Mouse (Mus musculus) forebrain, postnatal 0 days (tissue): ENCODE data around the gene Orc3. TPM values are rescaled to one million over a fixed set of nuclear protein-coding genes. Genes with fewer than 3 reads are reported as not detected.

Source experiments
- ATAC-seq: fragments of 200-750 bp; cut with Nextera tagmentation; 2 replicates; pipeline ENCODE4 v1.8.0; 2017; ENCODE audit warnings: mild to moderate bottlenecking, moderate library complexity
- DNase-seq: peaks from one replicate; pipeline ENCODE4 v3.0.0-alpha.2; 2015
- H3K27ac ChIP-seq: fragments of 300-500 bp; sonication (generic); 2 replicates; pipeline ENCODE4 v1.5.1; 2014; ENCODE audit warnings: low read depth, mild to moderate bottlenecking, antibody characterized with exemption, low read length, moderate library complexity, mixed read lengths
- H3K27me3 ChIP-seq: fragments of 300-500 bp; sonication (generic); 2 replicates; pipeline ENCODE4 v1.6.1; 2014; ENCODE audit warnings: mild to moderate bottlenecking, low read length, mixed read lengths; ENCODE audit not compliant: insufficient read depth
- H3K36me3 ChIP-seq: fragments of 300-500 bp; sonication (generic); 2 replicates; pipeline ENCODE4 v1.6.1; 2014; ENCODE audit warnings: mild to moderate bottlenecking, moderate library complexity; ENCODE audit not compliant: insufficient read depth
- H3K4me1 ChIP-seq: fragments of 300-500 bp; sonication (generic); 2 replicates; pipeline ENCODE4 v1.6.1; 2014; ENCODE audit warnings: antibody characterized with exemption; ENCODE audit not compliant: insufficient read depth
- H3K4me2 ChIP-seq: fragments of 300-500 bp; sonication (generic); 2 replicates; pipeline ENCODE4 v1.6.1; 2014; ENCODE audit warnings: low read depth, mild to moderate bottlenecking, moderate library complexity
- H3K4me3 ChIP-seq: fragments of 300-500 bp; sonication (generic); 2 replicates; pipeline ENCODE4 v1.5.1; 2014; ENCODE audit warnings: low read depth, low read length, mixed read lengths
- H3K9ac ChIP-seq: fragments of 300-500 bp; sonication (generic); 2 replicates; pipeline ENCODE4 v1.6.1; 2014; ENCODE audit warnings: mild to moderate bottlenecking
- H3K9me3 ChIP-seq: fragments of 300-500 bp; sonication (generic); 2 replicates; pipeline ENCODE4 v1.6.1; 2016; ENCODE audit warnings: low read length
- CTCF ChIP-seq: sonication (generic); IDR thresholded peaks from 2 replicates; pipeline ENCODE4 v1.5.1; 2016; ENCODE audit warnings: antibody characterized with exemption, control low read depth, low read depth
- WGBS: fragments of 180-500 bp; shearing (Covaris S2); extraction: QIAGEN DNeasy Blood & Tissue Kit; methylation state at CpG from one replicate; pipeline ENCODE4 v1.1.7; 2014; 5-methylcytosine and 5-hydroxymethylcytosine counted together
- polyA plus RNA-seq: library from polyadenylated mRNA; unstranded; fragments of >200 nt; fragmentation: Nextera tagmentation; extraction: Ambion mirVana; gene quantifications from 2 replicates; pipeline ENCODE4 v1.2.1, GENCODE M21; 2015
- total RNA-seq: library from RNA; depleted of rRNA; stranded (reverse); fragments of >200 nt; gene quantifications from 2 replicates; pipeline ENCODE4 v1.2.3, GENCODE M21; 2014

The Orc3 gene
- total and polyA plus RNA-seq, 2 experiments from 2014 or later = 68.0 to 88.0 TPM

DNA sequence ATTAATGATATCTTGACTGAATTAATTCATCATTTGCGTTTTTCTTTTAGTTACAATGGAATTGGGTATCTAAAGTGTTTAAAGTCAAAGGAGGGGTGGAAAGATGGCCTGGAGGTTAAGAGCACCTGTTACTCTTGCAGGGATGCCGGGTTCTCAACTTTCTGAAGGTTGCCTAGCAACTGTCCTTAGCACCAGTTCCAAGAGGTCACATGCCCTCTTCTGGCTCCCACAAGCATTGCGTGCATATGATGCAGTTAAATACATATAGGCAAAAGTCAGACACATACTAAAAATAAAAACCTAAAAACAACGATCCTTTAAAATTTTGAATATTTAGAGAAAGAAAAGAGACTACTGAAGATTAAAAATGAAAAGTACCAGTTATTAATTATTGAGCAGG is 53.8 kb downstream of the Orc3 start:
- Histone ChIP-seq H3K4me3 (no peak overlapping the region), H3K9me3 (no peaks in the 10 kb centered on the region), H3K4me2 (no peak overlapping the region), H3K9ac (no peak overlapping the region), H3K27ac (no peak overlapping the region), H3K27me3 (no peaks in the 10 kb centered on the region), H3K36me3 (peaks cover 15% of the 10 kb centered on the region; the same call in 1 of the 2 replicates), H3K4me1 (0 out of 2 replicates have a peak, but pooled peaks cover 8% of the 10 kb centered on the region)
- DNase-seq (peak; percentile 24), ATAC-seq (peak; percentile 62; the same call in 1 of the 2 replicates)
- WGBS = 42% methylated on average over 4 of the region's 4 CpGs
- TF ChIP-seq CTCF = peak; percentile 62

DNA sequence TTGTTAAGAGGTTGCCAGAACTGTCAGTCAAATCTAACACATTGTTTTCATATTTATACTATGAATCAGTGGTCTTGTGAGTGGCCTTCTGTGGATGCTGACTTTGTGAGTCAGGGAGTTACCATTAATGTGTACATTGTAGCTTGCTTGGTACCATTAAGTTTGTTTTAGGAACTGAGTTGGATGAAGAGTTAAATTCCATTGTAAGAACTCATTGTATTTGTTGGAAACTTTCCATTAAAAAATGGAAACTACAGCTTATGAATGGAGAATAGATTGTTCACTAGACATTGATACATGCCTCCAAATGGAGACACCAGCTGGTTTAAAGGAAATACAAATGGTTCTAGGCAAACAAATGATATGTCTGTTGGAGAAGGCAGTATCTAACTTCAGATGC is 58.6 kb downstream of the Orc3 start:
- no peak for ATAC-seq

DNA sequence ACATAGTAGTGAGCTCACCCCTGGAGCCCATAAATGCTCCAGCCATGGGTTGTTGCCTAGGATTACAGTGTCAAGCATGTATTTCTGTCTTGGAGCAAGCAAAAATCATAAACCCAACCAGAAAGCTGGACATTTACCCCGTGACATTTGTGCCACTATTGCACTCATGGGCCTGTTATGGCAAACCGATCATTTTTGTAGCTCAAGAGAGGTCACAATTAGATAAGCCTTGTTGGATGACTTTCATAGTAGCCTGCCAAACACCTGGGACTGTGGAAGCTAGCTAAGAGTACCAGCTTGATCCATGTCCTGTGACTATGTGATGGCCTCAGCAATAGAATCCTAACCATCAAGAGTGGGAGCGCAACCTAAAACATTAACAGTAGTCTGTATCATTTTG is 59.1 kb downstream of the Orc3 start:
- H3K36me3 ChIP-seq = no peaks in the 10 kb centered on the region
- TF ChIP-seq CTCF = no peak
- 96% methylated on average over 3 of the region's 3 CpGs for WGBS
- no peak overlapping the region for H3K9ac ChIP-seq
- DNase-seq = no peak
- H3K9me3 ChIP-seq = no peaks in the 10 kb centered on the region
- peaks cover 26% of the 10 kb centered on the region; the same call in 1 of the 2 replicates for H3K4me1 ChIP-seq
- no peak overlapping the region for H3K4me3 ChIP-seq
- H3K27me3 ChIP-seq = no peaks in the 10 kb centered on the region
- no peak for ATAC-seq
- H3K27ac ChIP-seq = no peak overlapping the region
- H3K4me2 ChIP-seq = no peak overlapping the region

More for the DNA sequence above, 58.6 kb downstream of the Orc3 start:
- Histone ChIP-seq H3K36me3 (no peaks in the 10 kb centered on the region), H3K4me1 (peaks cover 26% of the 10 kb centered on the region; the same call in 1 of the 2 replicates), H3K27ac (no peak overlapping the region), H3K9me3 (no peaks in the 10 kb centered on the region), H3K4me3 (no peak overlapping the region), H3K9ac (no peak overlapping the region), H3K4me2 (no peak overlapping the region), H3K27me3 (no peaks in the 10 kb centered on the region)
- no peak for DNase-seq
- TF ChIP-seq CTCF = no peak

DNA sequence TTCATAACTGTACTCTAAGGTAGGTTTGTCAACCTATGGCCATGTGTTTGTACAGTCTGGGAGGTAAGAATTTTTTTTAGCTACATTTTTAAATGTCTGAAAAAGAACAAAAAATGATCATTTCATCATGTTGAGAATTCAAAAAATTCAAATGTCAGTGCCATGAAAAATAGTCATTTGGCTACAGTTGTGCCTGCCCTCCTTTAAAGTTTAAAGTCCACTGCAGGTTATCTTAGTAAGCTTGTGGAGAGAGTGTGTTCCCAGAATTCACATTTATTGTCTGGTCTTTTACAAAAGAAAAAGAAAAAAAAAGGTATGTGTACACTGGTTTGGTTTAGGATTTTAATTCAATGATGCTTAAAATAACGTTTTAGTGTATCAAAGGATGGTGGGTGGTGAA is 60.1 kb downstream of the Orc3 start:
- Histone ChIP-seq H3K27me3 (no peaks in the 10 kb centered on the region), H3K4me3 (no peak overlapping the region), H3K4me1 (peaks cover 26% of the 10 kb centered on the region; the same call in 1 of the 2 replicates), H3K9ac (no peak overlapping the region), H3K36me3 (no peaks in the 10 kb centered on the region), H3K27ac (no peak overlapping the region), H3K9me3 (no peaks in the 10 kb centered on the region), H3K4me2 (no peak overlapping the region)
- WGBS = 12% methylated on average over 1 of the region's 1 CpGs
- no peak for TF ChIP-seq CTCF
- ATAC-seq = no peak
- no peak for DNase-seq

DNA sequence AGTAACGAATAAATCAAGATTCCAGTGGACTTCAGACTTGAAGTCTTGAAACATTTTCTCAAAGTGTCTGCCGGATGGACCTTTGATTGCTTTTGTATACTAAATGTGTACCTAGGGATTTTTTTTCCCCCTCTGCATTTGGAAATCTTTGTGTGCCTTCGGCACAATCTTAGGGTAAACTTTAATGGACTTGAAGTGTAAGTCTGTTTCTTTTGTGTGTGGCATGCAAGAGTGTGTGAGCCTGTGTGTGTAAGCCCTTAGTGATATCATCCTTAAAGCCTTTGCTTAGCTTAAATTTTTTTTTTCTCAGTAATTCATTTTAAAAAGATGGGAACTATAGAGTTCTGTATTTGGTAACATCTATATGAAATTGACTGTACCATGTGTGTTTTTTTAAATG is 62.8 kb downstream of the Orc3 start:
- Histone ChIP-seq H3K9ac (peak overlapping the region; percentile 97), H3K36me3 (no peaks in the 10 kb centered on the region), H3K4me1 (peaks cover 23% of the 10 kb centered on the region; the same call in 1 of the 2 replicates), H3K27me3 (no peaks in the 10 kb centered on the region), H3K9me3 (no peaks in the 10 kb centered on the region), H3K4me3 (peak overlapping the region; percentile 95), H3K27ac (no peak overlapping the region), H3K4me2 (peak overlapping the region; percentile 58)
- WGBS = 9% methylated on average over 3 of the region's 3 CpGs
- ATAC-seq (no peak), DNase-seq (no peak)
- TF ChIP-seq CTCF = no peak

DNA sequence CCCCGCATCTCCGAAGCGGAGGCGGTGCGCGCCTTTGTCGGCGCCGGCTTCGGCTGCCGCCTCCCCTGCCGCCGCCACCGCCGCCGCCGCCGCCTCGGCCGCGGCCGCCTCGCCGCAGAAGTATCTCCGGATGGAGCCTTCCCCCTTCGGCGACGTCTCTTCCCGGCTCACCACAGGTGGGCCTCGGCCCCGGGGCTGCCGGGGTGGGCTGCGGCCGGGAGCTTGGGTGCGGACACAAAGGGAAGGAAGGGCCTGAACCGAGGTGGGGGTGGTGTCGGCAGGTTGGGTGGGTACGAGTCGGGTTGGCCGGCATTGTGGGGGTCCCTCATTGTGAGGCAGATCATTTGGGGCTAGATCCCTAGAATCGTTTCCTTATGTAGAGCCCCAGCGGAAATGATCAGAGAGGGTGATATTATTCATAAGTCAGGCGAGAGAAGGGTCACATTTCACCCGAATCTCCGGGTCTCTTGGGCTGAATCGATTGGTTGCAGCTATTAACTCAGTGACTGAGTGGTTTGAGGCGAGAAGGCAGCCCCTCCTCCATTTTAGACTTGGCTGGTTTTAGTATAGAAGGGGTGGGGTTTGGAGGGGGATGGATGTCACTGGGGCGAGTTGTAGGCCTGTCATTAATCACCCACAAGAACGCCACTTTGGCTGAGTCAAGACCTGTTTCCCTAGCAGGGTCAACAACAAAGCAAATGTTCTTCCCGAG is 63.5 kb downstream of the Orc3 start:
- Histone ChIP-seq H3K9me3 (no peaks in the 10 kb centered on the region), H3K4me2 (peak overlapping the region; percentile 58), H3K4me3 (peak overlapping the region; percentile 95), H3K9ac (peak overlapping the region; percentile 97), H3K4me1 (peaks cover 20% of the 10 kb centered on the region; the same call in 1 of the 2 replicates), H3K27ac (peak overlapping the region; percentile 93), H3K27me3 (no peaks in the 10 kb centered on the region), H3K36me3 (no peaks in the 10 kb centered on the region)
- DNase-seq = peak; percentile 52
- ATAC-seq = peak; percentile 35
- TF ChIP-seq CTCF = no peak
- 3% methylated on average over 40 of the region's 50 CpGs for WGBS

DNA sequence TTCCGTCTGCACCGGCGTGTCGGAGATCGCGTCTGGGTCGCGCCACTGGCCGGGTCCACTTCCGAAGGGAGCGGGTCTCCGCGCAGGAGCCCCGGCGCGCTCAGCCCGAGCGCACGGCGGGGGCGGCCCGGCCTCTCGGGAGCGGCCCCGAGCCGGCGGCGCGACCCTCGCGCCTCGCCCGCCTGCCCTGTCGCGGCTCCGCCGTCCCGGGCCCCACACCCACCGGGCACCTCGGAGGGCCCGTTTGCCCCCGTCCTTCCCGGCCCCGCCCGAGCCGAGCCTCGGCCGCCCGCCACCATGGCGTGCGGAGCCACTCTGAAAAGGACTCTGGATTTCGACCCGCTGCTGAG is 64.0 kb downstream of the Orc3 start, which contains the start of gene Akirin2:
Gene Akirin2 (plus strand): TSS at position 190 of the 350 bp plus-strand sequence.
- H3K4me3 ChIP-seq = peak within 1 kb of the TSS; percentile 95
- no peaks in the 10 kb centered on the region for H3K36me3 ChIP-seq
- peak within 1 kb of the TSS; percentile 93 for H3K27ac ChIP-seq
- H3K9ac ChIP-seq = peak within 1 kb of the TSS; percentile 97
- DNase-seq (no peak), ATAC-seq (peak; percentile 65)
- H3K4me2 ChIP-seq = peak within 1 kb of the TSS; percentile 58
- TF ChIP-seq CTCF = no peak
- under 1% methylated on average over 50 of the region's 53 CpGs for WGBS
- no peaks in the 10 kb centered on the region for H3K27me3 ChIP-seq
- peaks cover 17% of the 10 kb centered on the region; the same call in 1 of the 2 replicates for H3K4me1 ChIP-seq
- no peaks in the 10 kb centered on the region for H3K9me3 ChIP-seq
